Mouse (Mus musculus) CD4-positive helper T cell, adult 2 months (primary cell): ENCODE results near the gene Emcn.

Experiments used
- DNase-seq: peaks from one replicate; pipeline ENCODE4 v3.0.0-alpha.2; 2012; ENCODE audit warnings: low read depth, missing footprints, low spot score

Emcn gene

DNA sequence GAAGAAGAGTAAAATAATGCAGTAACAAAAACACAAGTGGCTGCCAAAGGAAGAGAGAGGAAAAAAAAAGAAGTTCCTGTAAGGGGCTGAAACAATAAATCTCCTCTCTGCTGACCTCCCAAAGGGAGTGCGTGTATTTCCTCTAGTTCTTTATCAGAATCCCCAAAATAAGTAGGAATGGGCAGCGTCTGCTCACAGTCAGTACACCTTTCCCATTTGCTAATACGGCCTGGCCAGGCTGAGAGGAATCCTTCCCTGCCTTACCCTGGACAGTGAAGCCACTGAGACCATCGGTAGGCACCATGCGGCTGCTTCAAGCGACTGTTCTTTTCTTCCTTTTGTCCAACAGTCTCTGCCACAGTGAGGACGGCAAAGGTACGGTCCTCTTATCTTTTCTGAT is at the start of gene Emcn:
Emcn (plus strand) TSS at position 130 of the 400 bp plus-strand sequence.
- no peak for DNase-seq

DNA sequence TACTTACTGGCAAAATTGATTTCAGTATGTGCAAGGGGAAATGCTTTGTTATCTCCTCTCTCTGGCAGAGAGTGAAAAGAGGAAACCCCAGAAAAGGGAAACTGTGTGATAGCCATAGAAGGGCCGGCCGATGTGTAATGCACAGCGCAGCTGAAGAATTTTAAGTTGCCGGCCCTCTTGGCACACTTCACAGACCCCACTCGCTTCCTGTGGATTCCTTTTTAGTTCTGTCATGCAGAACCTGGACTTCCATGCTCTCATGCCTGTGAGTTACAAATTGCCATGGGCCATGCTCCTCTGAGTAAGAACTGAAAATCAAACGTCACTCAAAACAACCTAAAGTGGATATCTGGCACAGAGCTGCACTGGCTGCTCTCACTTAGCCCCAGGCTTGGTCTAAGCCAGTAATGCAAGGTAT is 47.7 kb upstream of the Emcn start:
- DNase-seq: no peak

GRCm38 (mm10) chr3:137298230-137298629 is 42.6 kb upstream of the Emcn start:
- DNase-seq: no peak

DNA sequence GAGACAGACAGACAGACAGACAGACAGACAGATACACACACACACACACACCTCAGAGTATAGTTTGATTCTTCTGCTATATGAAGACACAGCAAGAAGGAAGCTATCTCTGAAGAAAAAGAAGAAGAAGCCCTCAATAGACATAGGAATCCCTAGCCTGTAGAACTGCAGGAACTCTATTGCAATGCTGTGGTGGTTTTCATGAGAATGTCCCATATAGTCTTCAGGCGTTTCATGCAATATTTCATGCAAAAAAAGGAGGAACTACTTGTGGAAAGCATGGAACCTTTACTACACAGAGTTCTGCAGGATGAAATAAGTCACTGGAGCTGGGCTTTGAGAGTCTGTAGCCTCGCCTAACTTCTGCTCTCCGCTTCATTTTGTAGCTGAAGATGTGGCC is 40.7 kb upstream of the Emcn start:
- DNase-seq: no peak

- DNase-seq: no peak
Measured at GRCm38 (mm10) chr3:137301195-137301594, 39.7 kb upstream of the Emcn start.

GRCm38 (mm10) chr3:137302804-137303203 is 38.1 kb upstream of the Emcn start:
- no peak for DNase-seq

DNA sequence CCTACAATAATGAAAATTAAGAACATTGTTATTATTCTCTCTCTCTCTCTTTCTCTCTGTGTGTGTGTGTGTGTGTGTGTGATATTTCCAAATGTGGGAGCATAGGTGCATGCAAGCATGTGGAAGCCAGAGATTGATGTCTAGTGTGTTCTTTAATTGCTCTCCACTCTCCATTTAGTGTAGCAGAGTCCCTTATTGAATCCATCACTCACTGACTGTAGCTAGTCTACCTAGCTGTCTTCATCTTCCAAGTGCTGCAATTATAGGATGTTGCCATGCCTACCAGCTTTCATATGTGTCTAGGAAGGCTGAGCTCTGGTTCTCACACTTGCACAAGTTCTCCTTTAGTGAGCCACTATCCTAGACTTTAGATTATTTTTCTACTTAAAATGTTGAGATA is 30.9 kb upstream of the Emcn start:
- DNase-seq: no peak

- DNase-seq: no peak
Measured at GRCm38 (mm10) chr3:137312540-137312939, 28.3 kb upstream of the Emcn start.

DNA sequence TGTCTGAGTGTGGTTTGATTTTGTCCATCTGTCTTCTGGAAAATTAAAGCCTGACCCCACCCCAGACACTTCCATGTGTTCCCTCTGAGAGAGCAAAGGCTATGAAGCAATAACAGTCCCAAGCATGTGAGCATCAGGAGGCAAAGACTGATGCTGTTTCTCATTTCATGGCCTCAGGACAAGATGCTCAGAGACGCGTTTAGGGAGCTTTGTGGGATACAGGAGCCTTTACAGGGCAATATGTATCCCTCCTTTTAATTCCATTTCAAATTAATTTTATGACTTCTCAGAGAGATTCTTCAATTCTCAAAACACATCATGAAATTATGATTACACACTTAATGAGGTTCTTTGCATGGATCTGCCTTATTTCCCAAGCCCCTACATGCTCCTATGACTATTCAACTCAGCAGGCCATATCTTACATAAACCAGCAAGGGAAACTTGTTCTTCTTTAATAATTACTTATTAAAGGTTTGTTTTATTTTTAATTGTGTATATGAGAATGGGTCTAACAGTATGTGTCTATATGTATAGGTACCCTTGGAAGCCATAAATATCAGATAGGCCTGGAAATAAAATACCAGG is 27.0 kb upstream of the Emcn start:
- DNase-seq: no peak

DNA sequence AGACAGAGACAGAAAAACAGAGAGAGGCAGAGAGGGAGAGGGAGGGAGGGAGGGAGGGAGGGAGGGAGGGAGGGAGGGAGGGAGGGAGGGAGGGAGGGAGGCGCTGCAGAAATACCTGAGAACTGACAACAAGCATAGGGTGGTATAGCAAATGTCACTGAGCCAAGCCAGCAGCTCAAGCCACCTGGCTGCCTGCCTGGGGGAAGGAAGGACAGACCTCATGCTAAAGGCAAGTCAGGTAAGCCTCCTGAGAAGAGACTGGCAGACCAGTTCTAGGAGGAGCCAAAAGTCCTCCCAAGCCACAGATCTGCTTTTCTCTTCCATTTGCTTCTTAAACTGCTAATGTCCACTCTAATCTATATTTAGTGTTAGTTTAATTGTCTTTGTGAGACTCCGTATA is 22.5 kb upstream of the Emcn start:
- no peak for DNase-seq

DNA sequence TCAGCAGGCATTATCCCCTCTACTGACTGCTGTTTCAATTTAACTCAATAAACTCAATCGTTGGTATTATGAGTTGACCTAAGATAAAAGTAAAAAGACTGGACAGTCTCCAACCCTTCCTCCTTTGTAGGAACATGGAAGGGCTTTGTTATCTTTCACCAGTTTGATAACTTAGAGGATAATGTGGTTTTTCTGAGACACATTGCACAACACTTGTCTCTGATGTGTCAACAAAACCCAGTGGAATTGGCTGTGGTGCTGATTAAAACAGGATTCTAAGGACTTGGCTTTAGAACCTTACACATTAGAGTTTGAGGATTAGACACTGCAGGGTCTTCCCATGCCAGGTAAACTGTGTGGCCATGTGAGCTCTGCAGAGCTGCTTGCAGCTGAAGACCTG is 20.9 kb upstream of the Emcn start:
- no peak for DNase-seq

GRCm38 (mm10) chr3:137322304-137322703 is 18.6 kb upstream of the Emcn start:
- no peak for DNase-seq

DNA sequence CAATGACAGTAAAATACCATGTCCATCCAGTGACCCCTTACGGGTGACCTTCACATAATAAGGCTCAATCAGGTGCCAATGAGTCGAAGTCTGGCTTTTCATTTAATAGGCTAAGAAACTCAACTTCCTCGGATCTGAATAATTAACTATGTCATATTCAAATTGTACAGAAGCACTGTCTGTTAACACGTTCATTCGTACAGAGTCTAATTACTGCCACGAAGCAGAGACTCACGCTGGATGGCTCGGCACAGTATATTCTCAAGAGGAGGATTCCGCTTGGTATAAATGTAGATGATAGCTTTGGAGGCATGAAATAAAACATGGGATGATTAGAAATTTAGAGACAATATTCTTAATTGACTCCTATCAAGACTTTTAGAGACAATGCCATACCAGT is 11.0 kb upstream of the Emcn start:
- DNase-seq: no peak

- DNase-seq: no peak
Measured at GRCm38 (mm10) chr3:137330950-137331349, 9.9 kb upstream of the Emcn start.

- no peak for DNase-seq
Measured at GRCm38 (mm10) chr3:137332531-137332930, 8.3 kb upstream of the Emcn start.

- DNase-seq: no peak
Measured at GRCm38 (mm10) chr3:137335957-137336356, 4.9 kb upstream of the Emcn start.

- DNase-seq: no peak
Measured at GRCm38 (mm10) chr3:137343446-137343845, 2.6 kb downstream of the Emcn start.

DNA sequence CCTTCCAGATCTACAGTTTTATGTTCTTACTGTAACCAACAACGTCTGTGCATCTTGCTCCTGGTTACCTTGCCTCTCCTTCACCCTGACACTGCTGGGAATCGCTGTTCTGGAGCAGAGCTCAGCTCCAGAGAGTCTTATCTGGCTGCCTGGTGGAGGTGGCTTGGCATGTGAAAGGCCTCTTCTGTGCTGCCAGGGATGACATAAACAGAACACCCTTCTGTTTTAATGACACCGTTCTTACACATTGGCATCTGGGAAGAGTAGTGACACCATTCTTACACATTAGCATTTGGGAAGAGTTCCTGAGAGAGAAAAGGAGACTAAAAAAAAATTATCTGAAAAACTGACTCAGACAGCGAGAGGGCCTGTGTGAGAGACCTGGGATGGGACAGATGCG is 11.0 kb downstream of the Emcn start:
- DNase-seq: no peak

GRCm38 (mm10) chr3:137356697-137357096 is 15.8 kb downstream of the Emcn start:
- DNase-seq: no peak

GRCm38 (mm10) chr3:137367123-137367825 is 26.4 kb downstream of the Emcn start:
- DNase-seq: no peak

DNA sequence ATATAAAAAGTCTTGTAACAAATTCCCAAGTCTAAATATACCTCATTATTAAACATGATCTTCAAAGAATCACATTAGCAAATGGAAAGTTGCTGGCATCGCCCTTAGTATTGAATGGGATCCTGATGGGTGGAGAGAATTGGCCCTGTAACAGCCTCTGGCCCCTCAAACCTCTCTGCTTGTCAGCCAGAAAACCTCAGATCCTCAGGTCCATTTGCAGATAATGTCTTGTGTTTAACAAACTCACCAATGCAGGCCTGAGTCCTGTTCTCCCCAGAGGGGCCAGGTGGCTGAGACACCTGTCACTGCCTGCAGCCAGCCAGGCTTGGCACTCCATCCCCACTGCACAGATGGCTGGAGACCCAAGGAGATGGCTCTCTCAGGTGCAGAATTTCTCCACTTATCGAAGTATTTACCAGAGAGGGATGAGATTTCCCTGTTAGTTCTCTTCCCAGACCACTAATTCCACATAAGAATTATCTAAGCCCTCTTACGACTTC is 27.0 kb downstream of the Emcn start:
- no peak for DNase-seq

GRCm38 (mm10) chr3:137372854-137373253 is 32.0 kb downstream of the Emcn start:
- no peak for DNase-seq

GRCm38 (mm10) chr3:137382311-137382710 is 41.4 kb downstream of the Emcn start:
- DNase-seq: no peak
